Mouse (Mus musculus) embryo, embryonic 11.5 days (tissue): Measurements from ENCODE around the gene Chchd1.

Experiments
- DNase-seq: peaks from one replicate; pipeline ENCODE4 v3.0.0-alpha.2; 2012; ENCODE audit warnings: low read depth, low spot score

The Chchd1 gene

DNA sequence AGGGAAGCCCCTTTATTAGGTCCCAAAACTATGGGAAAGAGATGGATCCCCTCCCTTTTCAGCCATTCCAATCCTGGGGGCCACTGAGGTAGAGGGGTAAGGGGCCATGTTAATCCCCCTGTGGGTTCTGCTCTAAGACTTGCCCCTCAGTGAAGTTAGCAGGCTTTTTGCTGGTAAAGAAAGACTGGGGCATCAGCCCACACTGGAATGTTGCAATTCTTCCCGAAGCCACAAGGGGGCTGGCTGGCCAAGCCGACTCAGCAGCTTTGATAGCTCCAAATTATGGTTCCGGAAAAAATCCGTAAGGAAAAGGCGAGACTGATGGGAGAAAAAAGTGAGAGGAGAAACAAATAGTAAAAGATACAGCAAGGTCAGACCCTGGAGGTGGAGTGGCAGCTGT lies 21.2 kb downstream of the Chchd1 start:
- DNase-seq: no peak

DNA sequence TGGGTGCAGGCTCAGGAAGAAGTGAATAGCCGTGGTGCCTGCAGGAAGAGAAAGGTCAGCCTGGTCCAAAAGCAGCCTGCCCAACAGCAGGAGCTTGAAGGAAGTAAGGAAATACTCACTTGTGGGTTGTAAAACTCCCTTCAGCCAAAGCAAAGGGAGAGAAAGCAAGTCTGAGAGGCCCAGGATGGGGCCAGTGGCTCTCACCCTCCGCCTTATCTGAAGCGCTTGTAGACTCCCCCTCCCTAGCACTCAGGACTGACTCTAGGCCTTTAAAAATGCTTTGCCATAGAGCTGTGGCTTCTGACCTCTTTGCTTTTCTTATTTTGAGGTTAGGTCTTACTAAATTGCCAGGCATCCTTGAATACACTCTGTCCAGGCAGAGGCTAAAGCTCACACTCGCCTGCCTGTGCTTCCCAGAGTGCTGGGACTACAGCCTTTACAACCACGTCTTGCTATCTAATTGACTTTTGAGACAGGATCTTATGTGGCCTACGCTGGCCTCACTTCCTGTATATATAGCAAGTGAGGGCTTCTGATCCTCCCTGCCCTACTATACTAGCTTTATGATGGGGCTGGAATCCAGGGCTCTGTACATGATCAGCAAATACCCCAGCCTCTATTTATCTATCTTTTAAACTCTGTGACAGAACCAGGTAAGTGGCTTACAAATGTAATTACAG lies 23.0 kb downstream of the Chchd1 start:
- DNase-seq: no peak

DNA sequence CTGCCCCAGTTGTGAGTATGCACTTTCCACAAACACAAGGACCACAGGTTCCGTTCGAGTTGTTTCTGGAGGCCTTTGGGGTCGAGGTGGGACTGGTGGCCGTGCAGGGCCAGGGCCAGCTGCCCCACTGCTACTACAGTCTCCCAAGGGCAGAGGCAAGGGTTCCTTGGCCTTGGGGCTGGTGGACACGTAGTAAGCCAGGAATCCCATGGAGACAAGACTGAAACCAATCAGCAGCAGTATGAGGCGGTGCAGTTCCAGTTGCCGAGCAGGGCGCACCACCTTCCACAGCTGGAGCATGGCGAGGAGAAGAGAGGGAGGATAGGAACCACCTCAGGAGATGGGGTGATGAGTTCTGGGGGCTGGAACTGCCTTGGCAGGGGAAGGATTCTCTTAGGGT lies 27.1 kb downstream of the Chchd1 start:
- no peak for DNase-seq

DNA sequence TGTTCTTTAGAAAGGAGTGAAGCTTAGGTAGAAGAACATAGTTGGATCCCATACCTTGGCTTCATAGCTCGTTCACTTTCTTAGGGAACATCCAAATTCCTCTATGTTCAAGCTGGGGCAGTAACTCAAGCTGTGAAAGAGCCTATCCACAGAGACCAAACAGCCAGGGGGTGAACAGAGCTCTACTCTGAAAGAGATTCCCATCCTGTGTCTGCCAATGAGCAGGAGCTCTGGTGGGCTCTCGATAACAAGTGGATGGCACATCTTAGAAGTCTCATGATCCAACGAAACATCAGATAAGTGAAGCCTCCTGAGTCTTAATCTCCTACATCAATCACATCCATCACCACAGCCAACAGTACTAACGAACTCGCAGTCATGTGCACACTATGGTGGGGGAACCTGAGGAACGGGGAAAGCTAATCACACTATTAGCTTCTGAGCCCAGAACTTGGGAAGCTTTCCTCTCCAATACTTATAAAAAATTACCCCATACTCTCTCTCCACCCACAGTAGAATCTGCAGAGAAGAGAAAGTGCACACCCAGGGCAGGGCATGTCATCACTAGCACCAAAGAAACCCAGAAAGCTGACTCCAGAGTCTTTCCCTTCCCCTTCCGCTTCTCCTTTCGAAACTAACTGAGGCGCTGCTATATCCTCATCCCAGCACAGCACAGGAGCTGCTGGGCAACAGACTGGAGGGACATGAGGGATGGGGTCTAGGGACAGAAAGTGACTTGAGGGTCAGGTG lies 28.2 kb downstream of the Chchd1 start:
- no peak for DNase-seq

DNA sequence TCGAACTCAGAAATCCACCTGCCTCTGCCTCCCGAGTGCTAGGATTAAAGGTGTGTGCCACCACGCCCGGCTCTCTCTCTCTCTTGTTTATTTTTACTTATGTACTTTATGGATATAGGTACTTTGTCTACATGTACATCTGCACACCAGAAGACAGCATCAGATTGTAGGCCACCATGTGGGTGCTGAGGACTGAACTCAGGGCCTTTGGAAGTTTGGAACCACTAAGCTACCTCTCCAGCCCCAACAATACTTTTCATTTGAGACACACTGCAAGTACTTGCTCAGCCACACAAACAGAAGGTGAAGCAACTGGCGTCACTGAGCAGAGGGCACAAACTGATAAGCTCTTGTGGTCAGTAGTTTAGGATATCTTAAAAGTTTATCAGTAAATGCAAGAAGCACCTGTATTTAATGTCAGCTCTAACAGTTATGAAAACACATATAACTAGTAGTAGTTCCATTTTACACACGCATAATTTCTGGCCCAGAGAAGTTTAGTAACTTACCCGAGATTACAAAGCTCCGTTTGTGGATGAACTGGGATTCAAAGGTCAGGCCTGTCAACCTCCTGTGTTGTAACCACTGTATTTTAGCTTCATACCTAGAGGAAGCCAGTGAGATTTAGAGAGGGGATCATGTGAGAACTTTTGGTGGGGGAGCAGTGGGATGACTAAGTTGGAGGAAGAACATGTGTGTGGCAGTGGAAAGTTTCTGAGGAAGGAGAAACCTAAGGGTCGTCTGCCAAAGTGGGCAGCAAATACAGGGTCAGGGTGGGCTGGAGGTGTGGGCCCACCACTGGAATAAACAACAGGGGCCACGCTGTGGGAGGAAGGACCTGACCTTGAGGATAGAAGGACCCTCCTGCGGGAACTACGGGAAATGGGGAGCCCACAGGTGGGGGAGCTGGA lies 30.5 kb downstream of the Chchd1 start:
- no peak for DNase-seq

DNA sequence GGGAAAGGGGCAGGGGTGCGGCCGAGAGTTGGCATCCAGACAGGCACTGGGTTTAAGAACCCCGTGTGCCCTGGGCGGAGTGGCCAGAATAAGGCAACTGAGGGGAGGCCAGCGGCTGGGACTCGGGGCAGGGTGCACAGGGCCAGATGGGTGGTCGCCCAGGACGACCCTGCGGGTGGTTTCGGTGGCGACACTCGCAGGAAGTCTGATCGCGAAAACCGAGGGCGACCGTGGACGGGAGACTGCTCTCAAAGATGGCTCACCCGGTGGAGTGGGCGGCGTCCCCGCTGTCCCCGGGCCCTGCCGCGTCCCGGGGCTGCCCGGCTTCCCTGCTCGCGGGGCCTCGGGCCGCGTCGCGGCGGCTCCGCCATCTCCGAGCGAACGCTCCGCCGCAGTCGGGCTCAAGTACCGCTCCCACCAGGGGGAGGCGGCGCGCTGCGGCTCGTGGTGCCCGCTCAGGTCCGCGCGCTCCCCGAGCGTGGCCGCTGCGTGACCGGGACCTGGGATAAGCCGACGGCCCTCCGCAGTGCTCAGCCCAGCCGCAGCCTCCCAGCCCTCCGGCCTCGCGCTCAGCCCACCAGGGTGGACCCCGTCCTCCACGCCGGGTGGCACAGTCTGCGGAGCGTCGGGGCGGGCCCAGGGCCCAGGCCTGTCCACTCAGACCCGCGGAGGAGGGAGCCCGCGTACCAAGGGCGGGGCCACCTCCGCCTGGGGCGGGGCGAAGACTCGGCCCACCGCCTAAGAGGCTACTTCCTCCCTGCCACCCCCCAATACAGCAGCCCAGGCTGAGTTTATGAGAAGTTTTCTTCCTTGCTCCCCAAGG lies 31.4 kb downstream of the Chchd1 start, which contains the start of gene Ndst2:
TSS of gene Ndst2 (minus strand) at position 611 of the 823 bp plus-strand sequence.
- peak; percentile 88 for DNase-seq

DNA sequence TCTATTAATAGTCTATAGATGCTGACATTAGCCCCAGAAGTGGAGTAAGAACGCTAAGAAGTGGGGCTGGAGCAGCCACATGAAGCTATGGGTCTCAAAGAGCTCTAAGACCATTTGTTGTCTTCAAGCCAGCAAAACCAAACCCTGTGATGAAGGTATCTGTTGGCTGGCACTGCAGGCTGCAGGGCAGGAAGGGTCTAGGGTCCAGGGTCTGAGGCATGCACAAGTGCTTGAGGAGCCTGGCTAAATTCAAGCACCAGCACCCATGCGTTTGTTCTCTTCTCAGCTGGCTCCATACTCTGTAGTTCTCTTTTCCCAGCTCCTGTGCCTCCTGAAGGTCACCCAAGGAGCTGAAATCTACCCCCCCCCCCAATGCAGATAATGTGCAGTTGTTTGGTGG lies 32.2 kb downstream of the Chchd1 start:
- no peak for DNase-seq

DNA sequence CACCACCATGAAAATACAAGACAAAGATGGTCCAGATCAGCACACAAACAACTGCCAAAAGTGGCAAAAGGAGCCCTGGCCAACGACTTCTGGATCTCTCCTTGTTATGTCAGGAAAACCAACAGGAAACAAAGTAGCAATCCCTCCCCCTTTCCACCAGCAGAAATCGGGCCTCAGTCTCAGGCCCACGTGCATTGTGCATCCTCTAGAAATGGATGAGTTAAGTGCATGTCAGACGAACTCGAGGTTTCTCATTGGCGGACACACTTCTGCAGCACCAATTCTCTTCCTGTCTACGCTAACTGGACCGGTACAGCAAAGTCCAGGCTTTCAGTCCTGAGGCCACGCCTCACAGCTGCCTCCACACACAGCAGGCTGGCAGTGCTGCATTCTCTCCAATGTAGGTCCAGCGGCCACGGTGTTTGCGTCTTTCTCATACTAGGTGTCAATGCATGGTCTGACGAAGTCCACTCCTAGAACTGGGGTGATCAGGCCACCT lies 33.1 kb downstream of the Chchd1 start:
- no peak for DNase-seq

DNA sequence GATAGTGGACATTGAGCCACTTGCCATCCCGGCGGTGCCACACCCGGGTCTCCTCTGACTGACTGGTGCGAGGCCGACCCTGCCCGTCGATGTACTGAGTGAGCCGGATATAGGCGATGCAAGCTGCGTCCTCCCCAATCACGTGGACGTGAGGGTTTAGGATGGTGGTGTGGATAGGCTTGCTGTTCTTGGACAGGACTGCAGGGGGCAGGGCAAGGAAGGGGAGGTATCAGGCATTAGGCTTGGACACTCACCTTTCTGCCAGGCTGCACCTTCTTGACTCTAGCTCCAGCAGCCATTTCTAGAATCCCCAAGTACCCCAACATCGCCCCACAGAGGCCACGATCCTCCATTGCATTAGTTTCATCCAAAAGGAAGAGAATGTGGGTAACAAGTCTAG lies 34.5 kb downstream of the Chchd1 start:
- no peak for DNase-seq

DNA sequence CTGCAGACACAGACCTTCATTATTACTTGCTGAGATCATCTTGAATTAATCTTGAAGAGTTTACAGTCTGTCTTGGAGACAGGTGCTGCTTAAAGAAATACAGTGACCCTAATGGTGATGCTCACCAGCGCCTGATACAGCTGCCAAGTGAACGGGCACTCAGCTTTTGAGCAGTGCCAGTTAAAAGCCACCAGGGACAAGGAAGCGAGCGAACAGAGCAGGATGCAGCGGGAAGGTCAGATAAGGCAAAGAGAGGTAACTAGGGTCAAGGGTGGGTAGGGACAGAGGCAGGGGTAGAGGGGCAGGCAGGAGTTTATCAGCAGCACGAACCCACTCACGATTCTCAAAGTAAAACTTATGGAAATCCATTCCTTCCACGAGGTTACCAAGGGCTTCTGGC lies 35.7 kb downstream of the Chchd1 start:
- no peak for DNase-seq

DNA sequence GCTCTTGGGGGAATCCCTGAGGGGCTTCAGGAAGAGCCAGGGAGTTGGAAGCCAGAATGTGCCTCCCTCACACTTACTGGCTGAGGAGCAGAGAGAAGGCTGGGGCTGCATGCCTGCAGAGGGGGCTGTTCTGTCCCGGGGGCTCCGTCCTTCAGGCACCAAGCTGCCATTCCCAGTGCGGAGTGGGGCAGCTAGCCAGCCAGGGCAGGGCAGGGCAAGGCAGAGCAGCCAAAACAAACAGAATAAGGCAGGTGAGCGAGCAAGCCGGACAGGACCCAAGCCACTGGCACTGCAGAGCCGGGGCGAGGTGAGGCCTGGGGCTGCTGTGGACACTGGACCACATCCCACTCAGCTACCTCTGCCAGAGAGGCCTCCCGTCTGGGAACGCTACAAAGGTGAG lies 38.5 kb downstream of the Chchd1 start:
- DNase-seq: no peak

DNA sequence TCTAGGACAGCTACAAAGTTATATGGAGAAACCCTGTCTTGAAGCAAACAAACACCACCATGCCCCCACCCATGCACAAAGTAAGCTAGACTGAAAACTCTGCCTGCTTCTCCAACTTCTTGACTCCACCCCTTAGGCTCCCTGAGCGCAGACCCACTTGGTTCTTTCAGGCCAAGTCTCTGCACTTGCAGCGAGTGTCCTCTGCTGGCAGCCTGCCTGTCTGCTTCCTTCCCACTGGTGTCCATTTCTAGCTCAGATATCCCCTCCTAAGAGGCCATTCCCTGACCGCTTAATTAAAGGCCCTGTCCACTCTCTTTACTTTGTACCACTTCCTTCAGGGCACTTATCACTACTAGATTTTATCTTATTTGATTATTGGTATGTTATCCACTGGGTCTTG lies 40.8 kb downstream of the Chchd1 start:
- no peak for DNase-seq

DNA sequence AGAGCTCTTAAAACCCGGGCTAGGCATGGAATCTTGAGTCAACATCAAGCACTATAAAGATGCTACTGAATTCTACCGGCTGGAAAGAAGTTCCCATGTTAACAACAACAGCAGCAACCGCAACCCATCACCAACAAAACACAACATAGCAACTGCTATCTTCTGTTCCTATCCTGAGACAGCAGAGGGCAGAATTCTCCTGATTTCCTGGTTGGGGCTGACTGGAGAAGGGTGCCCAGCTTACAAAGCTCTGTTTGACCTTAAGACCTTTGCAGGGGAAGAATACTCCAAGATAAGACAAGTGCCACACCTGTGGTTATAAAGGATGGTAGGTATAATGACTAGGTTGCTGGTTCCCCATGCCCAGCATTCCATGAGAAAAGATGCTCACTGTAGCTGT lies 44.1 kb downstream of the Chchd1 start:
- DNase-seq: no peak

DNA sequence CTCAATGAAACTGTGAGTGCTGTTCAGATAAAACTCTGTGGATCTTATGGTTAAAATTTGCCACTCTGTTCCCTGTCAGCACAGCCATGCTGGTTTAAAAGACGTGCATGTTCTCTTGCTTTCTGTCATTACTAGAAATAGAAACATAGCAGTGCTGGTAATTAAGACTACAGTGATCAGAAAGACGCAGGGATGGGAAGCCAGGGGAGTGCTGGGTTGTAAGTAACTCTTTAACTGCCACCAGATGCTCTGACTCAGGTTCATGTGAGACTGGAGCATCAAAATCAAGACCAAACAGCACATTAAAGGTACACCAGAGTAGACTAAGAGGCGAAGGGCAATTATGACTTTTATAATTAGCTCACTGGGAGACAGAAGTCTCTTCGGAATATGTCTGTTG lies 45.6 kb downstream of the Chchd1 start:
- DNase-seq: no peak

DNA sequence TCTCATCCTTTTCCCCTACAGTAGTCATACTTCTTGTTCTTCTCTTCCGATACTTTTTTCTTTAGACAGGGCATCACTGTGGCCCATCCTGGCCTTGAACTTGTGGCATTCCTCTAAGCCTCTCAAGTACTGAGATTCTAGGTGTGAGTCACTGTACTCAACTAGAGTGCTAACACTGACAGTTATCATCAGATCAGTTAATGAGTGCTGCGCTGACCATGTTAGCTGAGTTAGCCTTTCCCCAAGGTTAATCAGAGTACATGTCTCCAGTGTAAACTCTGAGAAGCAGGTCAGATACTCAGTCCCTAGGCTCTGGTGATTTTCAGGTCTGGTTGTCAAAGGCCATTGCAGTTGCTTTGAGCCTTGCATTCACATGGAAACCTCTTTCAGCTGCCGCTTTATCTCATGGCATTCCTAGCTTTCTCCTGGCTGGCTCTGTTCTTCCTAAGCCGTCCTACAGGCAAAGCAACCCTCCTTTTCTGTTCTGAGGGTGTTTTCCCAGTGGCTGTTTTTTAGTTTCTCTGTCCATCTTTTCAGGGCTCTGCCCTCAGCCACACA lies 46.8 kb downstream of the Chchd1 start:
- DNase-seq: no peak

DNA sequence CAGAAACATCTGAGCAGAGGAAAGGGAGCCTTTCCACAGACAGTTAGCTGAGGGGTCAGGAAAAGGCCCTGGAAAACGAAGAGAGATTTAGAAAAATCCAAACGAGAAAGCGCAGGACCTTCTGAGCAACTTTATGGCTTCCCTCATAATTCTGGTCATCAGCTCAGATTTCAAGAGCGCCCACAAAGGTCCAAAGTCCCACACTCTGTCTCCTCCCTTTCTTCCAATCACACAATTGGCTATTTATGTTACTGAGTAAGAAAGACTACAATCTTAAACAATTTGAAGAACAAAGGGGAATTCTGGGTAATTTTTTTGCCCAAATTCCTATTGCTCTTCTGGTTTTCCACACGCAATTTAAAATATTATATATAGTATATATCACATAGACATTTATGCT lies 47.7 kb downstream of the Chchd1 start:
- no peak for DNase-seq

DNA sequence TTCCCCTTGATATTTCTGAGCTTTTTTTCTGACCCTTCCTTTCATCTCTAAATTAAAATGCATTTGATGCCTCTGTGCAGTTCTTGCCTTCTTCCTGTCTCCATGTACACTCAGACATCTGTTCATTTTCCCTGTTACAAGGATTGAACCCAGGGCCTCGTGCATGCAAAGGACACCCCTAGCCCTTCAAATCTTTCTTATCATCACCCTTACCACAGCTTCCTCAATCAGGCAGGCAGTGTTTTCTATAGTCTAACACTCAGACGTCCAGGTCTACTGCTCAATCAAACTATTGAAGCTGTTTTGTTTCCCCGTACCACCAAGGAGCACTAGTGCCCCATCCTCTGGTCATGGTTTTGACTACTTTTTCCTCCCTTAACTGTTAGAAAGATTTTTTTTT lies 51.0 kb downstream of the Chchd1 start:
- DNase-seq: no peak
